Mouse (Mus musculus): ENCODE measurements around the gene Nkg7. TPM values are rescaled to one million over a fixed set of nuclear protein-coding genes. Genes with fewer than 3 reads are reported as not detected.
"Not testable (repeated sequence)": the region's sequence is repeated elsewhere in the genome, so short reads cannot be mapped to it uniquely, and the experiment has no call there.

The Nkg7 gene
- polyA plus RNA-seq, 1 experiment, result 0.08 TPM

- H3K79me3 ChIP-seq (ENCODE audit: low read depth), result no peaks in the 10 kb centered on the region
- no peaks in the 10 kb centered on the region for H3K27me3 ChIP-seq (ENCODE audit: control insufficient read depth, insufficient read depth, insufficient read length)
- H3K4me3 ChIP-seq (ENCODE audit: insufficient read depth, poor library complexity, severe bottlenecking), result no peak within 1 kb of the TSS
- no peak within 1 kb of the TSS for H3ac ChIP-seq (ENCODE audit: control insufficient read depth, insufficient read length, low read depth)
- H3K79me2 ChIP-seq (ENCODE audit: control insufficient read depth, insufficient read depth), result no peaks in the 10 kb centered on the region
- no peaks in the 10 kb centered on the region for H3K36me3 ChIP-seq (ENCODE audit: control insufficient read depth, insufficient read depth)
- no peak for TF ChIP-seq MYOD1 (IDR thresholded peaks at IDR 0.05; ENCODE audit: control insufficient read depth, insufficient read length, low read depth)
- TF ChIP-seq MAX (IDR thresholded peaks at IDR 0.05), result no peak
- TF ChIP-seq CTCF (IDR thresholded peaks at IDR 0.05; ENCODE audit: control insufficient read depth, insufficient read depth, insufficient read length), result no peak
- TF ChIP-seq USF1 (IDR thresholded peaks at IDR 0.05; ENCODE audit: low read depth), result no peak
- no peak for TF ChIP-seq FOSL1 (IDR thresholded peaks at IDR 0.05; ENCODE audit: insufficient read depth, low read length, poor library complexity, severe bottlenecking)
- TF ChIP-seq CEBPB (IDR thresholded peaks at IDR 0.05; ENCODE audit: low read depth), result no peak
- no peak for TF ChIP-seq MYOG (IDR thresholded peaks at IDR 0.05; ENCODE audit: control insufficient read depth, extremely low read depth, insufficient read length)
These were observed 28.7 kb upstream of the Nkg7 start, which contains the start of gene Siglecg for GRCm38 (mm10) chr7:43408131-43408553. Gene Siglecg, plus strand, starts transcription at chr7:43408204.

GRCm38 (mm10) chr7:43409084-43409483 lies 27.8 kb upstream of the Nkg7 start:
- Histone ChIP-seq H3K79me2 (ENCODE audit: control insufficient read depth, insufficient read depth) (no peaks in the 10 kb centered on the region), H3ac (ENCODE audit: control insufficient read depth, insufficient read length, low read depth) (no peak overlapping the region), H3K27me3 (ENCODE audit: control insufficient read depth, insufficient read depth, insufficient read length) (no peaks in the 10 kb centered on the region), H3K79me3 (ENCODE audit: low read depth) (no peaks in the 10 kb centered on the region), H3K36me3 (ENCODE audit: control insufficient read depth, insufficient read depth) (no peaks in the 10 kb centered on the region), H3K4me3 (ENCODE audit: insufficient read depth, poor library complexity, severe bottlenecking) (no peak overlapping the region)
- TF ChIP-seq MAX (IDR thresholded peaks at IDR 0.05), result no peak
- TF ChIP-seq MYOG (IDR thresholded peaks at IDR 0.05; ENCODE audit: control insufficient read depth, extremely low read depth, insufficient read length), result no peak
- TF ChIP-seq CEBPB (IDR thresholded peaks at IDR 0.05; ENCODE audit: low read depth), result no peak
- TF ChIP-seq MYOD1 (IDR thresholded peaks at IDR 0.05; ENCODE audit: control insufficient read depth, insufficient read length, low read depth), result no peak
- TF ChIP-seq CTCF (IDR thresholded peaks at IDR 0.05; ENCODE audit: control insufficient read depth, insufficient read depth, insufficient read length), result no peak
- TF ChIP-seq USF1 (IDR thresholded peaks at IDR 0.05; ENCODE audit: low read depth), result no peak
- TF ChIP-seq FOSL1 (IDR thresholded peaks at IDR 0.05; ENCODE audit: insufficient read depth, low read length, poor library complexity, severe bottlenecking), result no peak

- not testable (repeated sequence) for H3K36me3 ChIP-seq (ENCODE audit: control insufficient read depth, insufficient read depth); H3K79me2 ChIP-seq (ENCODE audit: control insufficient read depth, insufficient read depth); H3K4me3 ChIP-seq (ENCODE audit: insufficient read depth, poor library complexity, severe bottlenecking); H3K27me3 ChIP-seq (ENCODE audit: control insufficient read depth, insufficient read depth, insufficient read length); H3ac ChIP-seq (ENCODE audit: control insufficient read depth, insufficient read length, low read depth); H3K79me3 ChIP-seq (ENCODE audit: low read depth)
These were observed 25.1 kb upstream of the Nkg7 start for GRCm38 (mm10) chr7:43411724-43412123.

DNA sequence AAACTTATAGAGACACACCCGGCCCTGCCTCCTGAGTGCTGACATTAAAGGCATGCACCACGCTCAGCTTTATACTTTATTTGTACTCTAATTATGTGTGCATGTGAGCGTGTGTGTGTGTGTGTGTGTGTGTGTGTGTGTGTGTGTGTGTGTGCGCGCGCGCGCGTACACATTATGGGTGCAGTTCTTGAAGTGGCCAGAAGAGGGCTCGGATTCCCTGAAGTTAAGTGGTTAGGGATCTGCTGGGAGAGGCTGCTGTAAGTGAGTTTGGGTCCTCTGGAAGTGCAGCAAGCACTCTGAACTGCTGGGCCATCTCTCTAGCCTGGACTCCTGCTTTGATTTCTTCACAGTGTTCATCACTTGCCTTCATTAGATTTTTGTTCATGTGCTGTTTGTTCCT lies 19.6 kb upstream of the Nkg7 start:
- Histone ChIP-seq H3K36me3 (ENCODE audit: control insufficient read depth, insufficient read depth) (no peaks in the 10 kb centered on the region), H3K4me3 (ENCODE audit: insufficient read depth, poor library complexity, severe bottlenecking) (no peak overlapping the region), H3K79me2 (ENCODE audit: control insufficient read depth, insufficient read depth) (no peaks in the 10 kb centered on the region), H3K27me3 (ENCODE audit: control insufficient read depth, insufficient read depth, insufficient read length) (no peaks in the 10 kb centered on the region), H3ac (ENCODE audit: control insufficient read depth, insufficient read length, low read depth) (no peak overlapping the region), H3K79me3 (ENCODE audit: low read depth) (no peaks in the 10 kb centered on the region)
- TF ChIP-seq USF1 (IDR thresholded peaks at IDR 0.05; ENCODE audit: low read depth), result no peak
- no peak for TF ChIP-seq MYOD1 (IDR thresholded peaks at IDR 0.05; ENCODE audit: control insufficient read depth, insufficient read length, low read depth)

- no peaks in the 10 kb centered on the region for H3K79me2 ChIP-seq (ENCODE audit: control insufficient read depth, insufficient read depth)
- no peak overlapping the region for H3K4me3 ChIP-seq (ENCODE audit: insufficient read depth, poor library complexity, severe bottlenecking)
- no peaks in the 10 kb centered on the region for H3K27me3 ChIP-seq (ENCODE audit: control insufficient read depth, insufficient read depth, insufficient read length)
- TF ChIP-seq CTCF (IDR thresholded peaks at IDR 0.05; ENCODE audit: control insufficient read depth, insufficient read depth, insufficient read length), result peak; percentile 90
- no peak for TF ChIP-seq CEBPB (IDR thresholded peaks at IDR 0.05; ENCODE audit: low read depth)
- no peaks in the 10 kb centered on the region for H3K79me3 ChIP-seq (ENCODE audit: low read depth)
- H3K36me3 ChIP-seq (ENCODE audit: control insufficient read depth, insufficient read depth), result no peaks in the 10 kb centered on the region
- H3ac ChIP-seq (ENCODE audit: control insufficient read depth, insufficient read length, low read depth), result no peak overlapping the region
These were observed 13.8 kb upstream of the Nkg7 start for GRCm38 (mm10) chr7:43422995-43423617.

DNA sequence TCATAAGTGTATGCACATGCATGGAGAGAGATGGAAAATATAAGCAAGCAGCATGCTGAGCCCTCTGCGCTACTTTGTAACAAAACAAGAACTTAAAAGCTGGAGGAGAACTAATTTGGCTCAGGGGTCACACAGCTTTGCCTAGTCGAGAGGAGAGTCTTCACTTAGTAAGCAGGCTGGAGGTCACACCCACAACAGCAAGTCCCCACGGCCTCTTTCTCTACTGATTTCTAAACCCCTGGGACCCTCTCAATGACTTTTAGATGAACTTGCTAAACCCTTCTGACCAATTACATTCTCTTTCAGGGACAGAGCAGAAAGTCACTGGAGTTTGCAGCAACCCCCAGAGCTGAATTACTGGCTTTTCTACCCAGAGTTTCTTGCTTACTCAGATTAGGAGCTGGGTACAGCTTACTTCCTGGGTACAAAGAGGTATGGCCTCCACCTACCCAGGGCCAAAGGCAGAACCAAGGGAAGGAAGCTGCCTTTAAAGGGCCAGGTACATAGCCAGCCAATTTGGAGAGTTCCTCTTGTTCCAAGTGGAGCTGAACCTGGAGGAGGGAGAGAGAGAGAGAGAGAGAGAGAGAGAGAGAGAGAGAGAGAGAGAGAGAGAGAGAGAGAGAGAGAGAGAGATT lies 12.8 kb upstream of the Nkg7 start:
- H3K79me3 ChIP-seq (ENCODE audit: low read depth), result no peaks in the 10 kb centered on the region
- TF ChIP-seq CEBPB (IDR thresholded peaks at IDR 0.05; ENCODE audit: low read depth) (no peak), MYOG (IDR thresholded peaks at IDR 0.05; ENCODE audit: control insufficient read depth, extremely low read depth, insufficient read length) (no peak), MYOD1 (IDR thresholded peaks at IDR 0.05; ENCODE audit: control insufficient read depth, insufficient read length, low read depth) (no peak), USF1 (IDR thresholded peaks at IDR 0.05; ENCODE audit: low read depth) (no peak), FOSL1 (IDR thresholded peaks at IDR 0.05; ENCODE audit: insufficient read depth, low read length, poor library complexity, severe bottlenecking) (no peak), MAX (IDR thresholded peaks at IDR 0.05) (no peak), CTCF (IDR thresholded peaks at IDR 0.05; ENCODE audit: control insufficient read depth, insufficient read depth, insufficient read length) (no peak)
- no peaks in the 10 kb centered on the region for H3K36me3 ChIP-seq (ENCODE audit: control insufficient read depth, insufficient read depth)

More for the DNA sequence above, 12.8 kb upstream of the Nkg7 start:
- H3K4me3 ChIP-seq (ENCODE audit: insufficient read depth, poor library complexity, severe bottlenecking), result no peak overlapping the region
- H3K27me3 ChIP-seq (ENCODE audit: control insufficient read depth, insufficient read depth, insufficient read length), result no peaks in the 10 kb centered on the region
- no peaks in the 10 kb centered on the region for H3K79me2 ChIP-seq (ENCODE audit: control insufficient read depth, insufficient read depth)
- H3ac ChIP-seq (ENCODE audit: control insufficient read depth, insufficient read length, low read depth), result no peak overlapping the region
